ENCODE assay signal across 19 mouse cellular contexts in genomic region chr9:71877867-71878266, GRCm38 (mm10).
DNase-seq lines count a peak whose midpoint lies in the region; ATAC-seq and TF ChIP-seq lines count a peak whose summit lies in the region.
"Had no signal": no experiment of that assay in that cellular context is flagged by ENCODE, and none has a peak within 500 bp of the region (broad histone marks: within the 10 kb centered on the region; RNA-seq: fewer than 3 reads in every experiment).

No protein-coding gene starts in this region.

- H3K9me3 ChIP-seq in forebrain, embryonic 10.5 days, result no peaks in the 10 kb centered on the region; the same call in 1 of the 2 replicates
- no peaks in the 10 kb centered on the region for H3K9me3 ChIP-seq in forebrain, postnatal 0 days (ENCODE audit: low read length)
- no peaks in the 10 kb centered on the region for H3K9me3 ChIP-seq in hindbrain, postnatal 0 days (ENCODE audit: low read length)
- H3K9me3 ChIP-seq in neural tube, embryonic 15.5 days (replicated peaks), result no peaks in the 10 kb centered on the region
- H3K9me3 ChIP-seq: forebrain, embryonic 15.5 days; G1E; heart, embryonic 13.5 days; stomach, embryonic 15.5 days had no signal

- no peak for TF ChIP-seq CTCF in forebrain, postnatal 0 days (IDR thresholded peaks at IDR 0.05; ENCODE audit: low read depth)
- TF ChIP-seq CTCF in hindbrain, postnatal 0 days (IDR thresholded peaks at IDR 0.05; ENCODE audit: low read depth), result no peak

- peaks cover 69% of the 10 kb centered on the region for H3K36me3 ChIP-seq in forebrain, embryonic 10.5 days (replicated peaks)
- peaks cover 10% of the 10 kb centered on the region for H3K36me3 ChIP-seq in forebrain, postnatal 0 days (ENCODE audit: insufficient read depth)
- peaks cover 3% of the 10 kb centered on the region; the same call in 1 of the 2 replicates for H3K36me3 ChIP-seq in hindbrain, postnatal 0 days (ENCODE audit: insufficient read depth, low read length)
- H3K36me3 ChIP-seq in neural tube, embryonic 15.5 days, result peaks cover 7% of the 10 kb centered on the region; the same call in 1 of the 2 replicates

- peak overlapping the region; percentile 67 for H3K27ac ChIP-seq in forebrain, embryonic 10.5 days
- no peak overlapping the region for H3K27ac ChIP-seq in forebrain, postnatal 0 days (ENCODE audit: low read depth, low read length)
- H3K27ac ChIP-seq in hindbrain, postnatal 0 days, result peak overlapping the region; percentile 9; the same call in 1 of the 2 replicates
- H3K27ac ChIP-seq in neural tube, embryonic 15.5 days (replicated peaks), result peak overlapping the region; percentile 43; the same call in 1 of the 2 replicates
- H3K27ac ChIP-seq: forebrain, embryonic 15.5 days; heart, embryonic 13.5 days; stomach, embryonic 15.5 days had no signal

- peaks cover under 1% of the 10 kb centered on the region; the same call in 1 of the 2 replicates for H3K27me3 ChIP-seq in forebrain, embryonic 10.5 days (ENCODE audit: poor library complexity, severe bottlenecking)
- H3K27me3 ChIP-seq in forebrain, postnatal 0 days (ENCODE audit: insufficient read depth, low read length), result no peaks in the 10 kb centered on the region
- no peaks in the 10 kb centered on the region for H3K27me3 ChIP-seq in hindbrain, postnatal 0 days (ENCODE audit: insufficient read depth, low read length)
- no peaks in the 10 kb centered on the region for H3K27me3 ChIP-seq in neural tube, embryonic 15.5 days (replicated peaks)
- H3K27me3 ChIP-seq: forebrain, embryonic 15.5 days; heart, embryonic 13.5 days; stomach, embryonic 15.5 days had no signal

- WGBS in forebrain, embryonic 10.5 days, result 61% methylated on average over 3 of the region's 3 CpGs
- WGBS in forebrain, postnatal 0 days, result 57% methylated on average over 3 of the region's 3 CpGs
- 66% methylated on average over 3 of the region's 3 CpGs for WGBS in hindbrain, postnatal 0 days
- WGBS in neural tube, embryonic 15.5 days, result 68% methylated on average over 3 of the region's 3 CpGs

- no peak overlapping the region for H3K4me2 ChIP-seq in forebrain, postnatal 0 days (ENCODE audit: low read depth)
- no peak overlapping the region for H3K4me2 ChIP-seq in hindbrain, postnatal 0 days (ENCODE audit: low read depth, low read length)
- no peak overlapping the region for H3K4me2 ChIP-seq in neural tube, embryonic 15.5 days
- H3K4me2 ChIP-seq: forebrain, embryonic 15.5 days; heart, embryonic 13.5 days; stomach, embryonic 15.5 days had no signal

- ATAC-seq in forebrain, postnatal 0 days, result no peak
- no peak for ATAC-seq in hindbrain, postnatal 0 days
- no peak for ATAC-seq in neural tube, embryonic 15.5 days (ENCODE audit: low FRiP score)
- ATAC-seq: CD4-positive, CD25-positive, alpha-beta regulatory T cell, adult 4 months; forebrain, embryonic 15.5 days had no signal

- H3K4me3 ChIP-seq in forebrain, embryonic 10.5 days, result no peak overlapping the region
- H3K4me3 ChIP-seq in forebrain, postnatal 0 days (ENCODE audit: low read depth, low read length), result no peak overlapping the region
- no peak overlapping the region for H3K4me3 ChIP-seq in hindbrain, postnatal 0 days (ENCODE audit: low read length)
- no peak overlapping the region for H3K4me3 ChIP-seq in neural tube, embryonic 15.5 days (replicated peaks)
- H3K4me3 ChIP-seq: forebrain, embryonic 15.5 days; heart, embryonic 13.5 days; stomach, embryonic 15.5 days had no signal

- DNase-seq in forebrain, embryonic 10.5 days (ENCODE audit: extremely low spot score, low spot score), result no peak
- no peak for DNase-seq in forebrain, postnatal 0 days
- peak; percentile 47 for DNase-seq in lung, postnatal 10 days
- DNase-seq in lung, postnatal 4 days, result no peak
- DNase-seq in hindbrain, postnatal 0 days (ENCODE audit: low spot score), result no peak
- no peak for DNase-seq in left cerebral cortex, adult 11 months (ENCODE audit: low spot score)
- DNase-seq in heart, postnatal 36 days, result no peak
- DNase-seq: heart, postnatal 4 days; kidney, adult 18-20 months; kidney, postnatal 25 days; lung, adult 18-20 months; spleen, adult 18-20 months; thymus, adult 2 months had no signal

- peaks cover 58% of the 10 kb centered on the region for H3K4me1 ChIP-seq in forebrain, embryonic 10.5 days
- no peaks in the 10 kb centered on the region; the same call in 1 of the 2 replicates for H3K4me1 ChIP-seq in forebrain, postnatal 0 days (ENCODE audit: insufficient read depth)
- no peaks in the 10 kb centered on the region; the same call in 1 of the 2 replicates for H3K4me1 ChIP-seq in hindbrain, postnatal 0 days (ENCODE audit: insufficient read depth, low read length)
- H3K4me1 ChIP-seq in neural tube, embryonic 15.5 days, result peaks cover 13% of the 10 kb centered on the region

- H3K9ac ChIP-seq in forebrain, postnatal 0 days, result no peak overlapping the region
- H3K9ac ChIP-seq in hindbrain, postnatal 0 days (replicated peaks; ENCODE audit: low read length), result no peak overlapping the region
- H3K9ac ChIP-seq in neural tube, embryonic 15.5 days (replicated peaks), result no peak overlapping the region
- H3K9ac ChIP-seq: forebrain, embryonic 15.5 days; heart, embryonic 13.5 days; stomach, embryonic 15.5 days had no signal

- intact Hi-C loops in heart, postnatal 36 days (cut with DNase I), result no loop called here
